Mouse (Mus musculus) heart, postnatal 36 days (tissue): ENCODE measurements around the gene Elavl2. TPM values are rescaled to one million over a fixed set of nuclear protein-coding genes. Genes with fewer than 3 reads are reported as not detected.

Experiments used
- DNase-seq, 2 experiments: peaks; one replicate each; pipeline ENCODE4 v3.0.0; 2021 to 2022
- intact Hi-C: fragments of 180-260 bp; cut with DNase I; formaldehyde crosslinking; loops from one replicate; pipeline ENCODE4 v1.15.1; 2025
- total RNA-seq, 2 experiments: library from RNA; stranded (reverse); gene quantifications; 2 replicates each; pipeline ENCODE4 v1.2.3; 2021

Elavl2 gene
- total RNA-seq: under 1 TPM; 0.11 to 0.56 TPM

DNA sequence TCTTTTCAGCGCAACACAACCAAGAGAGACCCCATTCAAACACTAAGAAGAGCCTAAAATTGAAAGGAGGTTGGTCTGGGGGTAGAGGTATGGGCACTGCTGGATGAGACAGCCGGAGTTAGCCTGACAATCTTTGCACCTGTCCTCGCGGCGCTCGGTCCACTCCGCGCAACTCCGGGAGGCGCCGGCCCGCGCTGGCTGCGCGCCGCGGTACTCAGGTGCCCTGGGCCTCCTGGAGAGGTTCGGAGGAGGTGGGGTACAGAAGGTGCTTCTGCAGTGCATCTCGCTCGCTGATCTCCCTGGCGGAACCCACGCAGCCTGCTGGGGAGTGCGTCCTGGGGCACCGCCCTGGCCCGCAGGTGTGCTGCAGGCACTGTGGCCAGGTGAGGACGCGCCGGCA lies at the start of gene Elavl2:
Elavl2 (minus strand) TSS at position 363 of the 400 bp plus-strand sequence.
- intact Hi-C loops: no loop called here
- no peak for DNase-seq

DNA sequence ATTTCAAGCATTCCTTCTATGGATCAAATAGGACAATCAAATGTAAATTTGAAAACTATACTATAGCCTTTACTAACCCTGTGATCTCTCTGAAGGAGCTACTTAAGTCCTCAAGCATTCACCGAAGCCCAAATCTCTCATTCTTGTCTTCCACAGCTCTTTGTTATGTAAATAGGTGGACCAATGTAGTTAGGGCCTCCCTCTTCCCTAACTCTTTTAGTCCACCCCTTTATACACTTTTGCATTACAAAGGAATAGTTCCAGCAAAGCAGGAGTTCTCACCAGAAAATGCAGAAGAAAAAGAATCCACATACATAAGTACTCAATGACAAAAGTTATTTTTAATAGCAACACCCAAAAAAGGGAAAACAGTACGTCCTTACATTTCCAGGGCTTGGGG lies 47.3 kb upstream of the Elavl2 start:
- intact Hi-C loops: no loop called here

DNA sequence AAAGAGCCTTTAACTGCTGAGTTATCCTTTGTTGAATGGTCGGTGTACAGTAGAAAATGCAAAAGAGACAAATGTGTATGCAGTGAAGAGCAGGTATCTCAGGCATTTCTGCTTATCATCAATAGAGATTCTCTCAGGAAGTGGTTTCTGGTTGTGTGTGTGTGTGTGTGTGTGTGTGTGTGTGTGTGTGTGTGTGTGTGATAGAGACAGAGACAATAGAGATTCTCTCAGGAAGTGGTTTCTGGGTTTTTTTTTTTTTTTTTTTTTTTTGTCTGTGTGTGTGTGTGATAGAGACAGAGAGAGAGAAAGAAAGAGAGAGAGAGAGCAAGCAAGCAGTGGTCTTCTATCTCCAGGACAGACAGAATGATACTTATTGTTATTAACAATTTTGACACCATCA lies 15.0 kb upstream of the Elavl2 start:
- intact Hi-C loops: no loop called here

More for the DNA sequence above, 47.3 kb upstream of the Elavl2 start:
- no peak for DNase-seq

DNA sequence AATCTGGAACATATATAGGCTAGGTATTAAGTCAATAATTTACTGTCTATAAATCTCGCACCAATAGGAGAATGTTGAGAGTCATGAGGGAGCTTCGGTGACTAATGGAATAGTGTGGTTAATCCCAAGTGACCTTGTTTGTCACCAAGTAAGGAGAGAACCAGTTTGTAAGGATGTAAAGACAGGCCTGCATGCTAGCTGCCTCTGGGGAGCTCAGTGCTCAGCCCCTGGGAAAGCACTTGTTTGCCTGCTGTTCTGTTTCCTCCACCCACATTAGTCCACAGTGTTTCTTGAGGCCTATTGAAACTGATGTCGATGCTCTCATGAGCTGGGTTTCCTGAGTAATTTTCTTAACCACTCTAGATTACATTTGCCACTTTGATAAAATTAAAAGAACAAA lies 4.5 kb upstream of the Elavl2 start:
- no peak for DNase-seq

More for the DNA sequence above, 15.0 kb upstream of the Elavl2 start:
- no peak for DNase-seq

DNA sequence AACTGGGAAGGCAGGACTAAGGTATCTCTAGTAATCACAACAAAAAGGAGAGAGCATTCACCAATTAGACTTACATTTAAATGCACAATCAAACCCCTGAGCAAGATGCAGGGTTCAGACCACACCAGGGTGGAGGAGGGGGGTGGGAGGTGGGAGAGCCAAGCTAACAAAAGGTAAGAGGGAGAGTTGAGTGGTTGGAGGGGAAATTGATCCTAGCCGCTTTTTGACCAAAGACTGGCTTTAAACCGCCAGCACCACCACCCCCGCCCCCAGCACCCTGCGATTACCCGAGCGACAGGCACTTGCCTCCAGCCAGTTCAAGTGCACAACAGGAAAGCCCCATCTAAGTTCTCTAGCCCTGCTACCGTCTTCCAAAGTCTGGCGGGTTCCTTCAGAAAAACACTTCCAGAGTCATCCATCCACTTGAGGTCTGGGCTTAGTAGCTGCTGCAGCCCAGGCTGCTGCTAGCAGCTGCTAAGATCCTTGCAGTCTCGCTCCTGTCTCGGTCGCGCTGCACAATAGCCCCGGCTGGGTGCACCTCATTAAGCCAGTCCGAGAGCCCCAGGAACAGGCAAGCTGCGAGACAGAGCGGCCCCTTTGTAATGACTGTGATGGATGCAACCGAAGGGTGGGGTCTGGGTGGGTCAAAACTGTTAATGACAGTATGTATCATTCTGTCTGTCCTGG lies 932 bp downstream of the Elavl2 start:
- intact Hi-C loops: no loop called here

More for the DNA sequence above, 4.5 kb upstream of the Elavl2 start:
- intact Hi-C loops: no loop called here

DNA sequence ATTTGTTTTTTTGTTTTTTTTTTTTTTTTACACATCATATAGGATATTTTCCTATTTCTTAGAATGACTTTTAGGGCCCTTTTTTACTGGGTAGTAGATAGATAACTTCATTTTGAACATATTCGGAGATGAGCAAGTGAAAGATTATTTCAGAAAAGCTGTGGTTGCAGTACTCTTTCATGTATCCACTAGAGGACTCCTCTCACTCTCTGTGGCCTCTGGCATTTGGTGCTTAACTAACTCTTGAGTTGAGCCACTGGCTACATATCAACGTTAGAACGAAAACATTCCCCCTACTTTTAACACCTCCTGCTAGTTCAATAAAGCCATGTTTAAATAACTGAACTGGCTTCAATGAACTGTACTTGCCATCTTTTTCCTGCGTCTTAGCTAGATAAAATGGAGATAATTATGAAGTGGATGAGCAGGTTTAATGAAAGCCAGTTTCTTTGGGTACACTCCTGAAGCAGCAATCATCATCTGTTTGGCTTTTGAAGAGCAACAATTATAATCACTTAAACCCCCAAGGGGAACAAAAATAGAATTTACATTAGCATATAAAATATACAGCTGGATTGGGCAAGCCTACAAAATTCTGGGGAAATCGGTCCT lies 8.5 kb downstream of the Elavl2 start:
- DNase-seq: no peak
- intact Hi-C loops: no loop called here

More for the DNA sequence above, 932 bp downstream of the Elavl2 start:
- no peak for DNase-seq

DNA sequence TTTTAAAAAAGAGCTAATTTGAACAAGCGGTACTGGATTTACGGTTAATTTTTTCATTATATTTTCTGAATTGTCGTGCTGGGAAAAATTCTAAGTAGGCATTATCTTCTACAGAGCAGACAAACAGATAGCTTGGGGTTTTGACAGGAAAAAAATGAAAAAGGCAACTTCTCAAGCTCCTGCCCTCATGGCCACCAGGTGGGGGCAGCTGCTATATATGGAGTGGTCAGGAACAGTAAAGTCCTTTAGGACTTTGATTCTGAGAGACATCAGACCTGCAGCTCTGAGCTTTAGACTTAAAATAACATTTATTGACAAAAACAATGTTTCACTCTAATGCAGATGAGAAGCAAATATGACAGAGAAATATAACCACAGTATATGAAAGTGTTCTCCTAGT lies 12.9 kb downstream of the Elavl2 start:
- intact Hi-C loops: no loop called here
- DNase-seq: no peak

DNA sequence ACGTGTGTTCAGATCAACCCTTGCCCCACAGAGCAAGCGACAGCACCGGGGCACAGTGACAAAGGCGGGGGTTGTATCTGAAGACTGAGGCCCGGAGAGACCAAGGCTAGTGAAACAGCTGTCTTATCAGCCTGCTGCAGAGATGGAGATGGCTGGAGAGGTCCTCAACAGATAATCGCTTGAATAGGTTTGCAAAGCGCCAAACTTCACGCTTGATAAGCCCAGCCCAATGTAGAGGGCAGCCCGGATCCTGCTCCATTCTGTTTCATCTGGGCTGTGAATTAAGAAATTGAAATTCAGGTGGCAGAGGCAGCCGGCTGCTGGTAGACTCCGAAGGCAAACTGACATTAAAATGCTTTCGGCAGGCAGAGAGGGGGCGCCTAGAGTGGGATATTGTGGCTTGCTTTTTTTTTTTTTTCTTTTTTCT lies 19.4 kb downstream of the Elavl2 start:
- intact Hi-C loops: no loop called here
- no peak for DNase-seq

DNA sequence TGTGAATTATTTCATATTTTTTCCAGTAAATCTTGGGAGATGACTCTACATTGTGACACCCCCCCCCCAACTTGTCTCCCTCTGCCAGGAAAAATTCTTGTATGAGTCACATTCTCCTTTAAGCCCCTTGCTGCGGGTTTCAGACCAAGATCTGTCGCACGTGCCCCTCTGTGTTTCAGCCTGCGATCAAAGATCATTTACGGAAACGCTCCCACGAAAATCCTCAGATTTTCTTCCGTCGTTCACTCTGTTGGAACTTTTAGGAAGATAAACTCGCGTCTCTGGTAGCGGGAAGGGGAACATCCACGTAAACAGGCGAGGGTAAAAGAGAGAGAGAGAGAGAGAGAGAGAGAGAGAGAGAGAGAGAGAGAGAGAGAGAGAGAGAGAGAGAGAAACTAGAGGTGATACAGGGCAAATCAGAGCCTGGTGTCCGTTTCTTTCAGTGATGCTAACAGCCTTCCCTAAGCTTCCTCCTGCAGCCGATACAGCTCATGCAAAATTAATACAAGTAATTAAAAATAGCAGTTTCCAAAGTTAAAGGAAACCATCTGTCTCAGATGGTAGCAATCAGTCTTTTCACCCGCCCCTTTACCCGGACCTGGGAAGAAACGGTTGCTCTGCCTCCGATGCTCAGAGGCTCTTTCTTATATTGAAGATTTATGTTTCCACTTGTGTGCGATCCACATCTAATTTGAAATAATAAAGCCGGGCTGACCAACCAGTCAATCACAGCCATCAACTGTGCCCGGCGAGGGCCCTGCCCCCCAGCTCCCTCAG lies 20.1 kb downstream of the Elavl2 start:
- DNase-seq: no peak
- intact Hi-C loops: no loop called here

DNA sequence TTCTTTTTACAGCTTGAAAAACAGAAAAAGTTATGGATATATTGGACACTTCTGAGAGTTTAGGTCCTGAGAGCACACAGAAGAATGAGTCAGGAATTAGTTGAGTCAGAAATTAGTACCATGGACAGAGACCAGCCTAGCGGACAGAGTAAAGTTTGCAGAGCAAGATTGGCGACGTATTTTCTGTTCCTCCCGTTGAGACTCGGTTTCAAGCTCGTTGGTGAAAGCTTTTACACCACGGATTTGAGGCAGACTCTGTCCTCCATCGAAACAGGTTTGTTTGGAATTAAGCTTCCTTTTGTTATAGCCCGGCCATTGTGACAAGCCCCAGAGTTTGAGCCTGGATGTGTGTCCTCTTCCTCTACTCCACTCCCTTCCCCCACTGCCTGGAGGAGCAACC lies 21.0 kb downstream of the Elavl2 start:
- no peak for DNase-seq
- intact Hi-C loops: no loop called here

DNA sequence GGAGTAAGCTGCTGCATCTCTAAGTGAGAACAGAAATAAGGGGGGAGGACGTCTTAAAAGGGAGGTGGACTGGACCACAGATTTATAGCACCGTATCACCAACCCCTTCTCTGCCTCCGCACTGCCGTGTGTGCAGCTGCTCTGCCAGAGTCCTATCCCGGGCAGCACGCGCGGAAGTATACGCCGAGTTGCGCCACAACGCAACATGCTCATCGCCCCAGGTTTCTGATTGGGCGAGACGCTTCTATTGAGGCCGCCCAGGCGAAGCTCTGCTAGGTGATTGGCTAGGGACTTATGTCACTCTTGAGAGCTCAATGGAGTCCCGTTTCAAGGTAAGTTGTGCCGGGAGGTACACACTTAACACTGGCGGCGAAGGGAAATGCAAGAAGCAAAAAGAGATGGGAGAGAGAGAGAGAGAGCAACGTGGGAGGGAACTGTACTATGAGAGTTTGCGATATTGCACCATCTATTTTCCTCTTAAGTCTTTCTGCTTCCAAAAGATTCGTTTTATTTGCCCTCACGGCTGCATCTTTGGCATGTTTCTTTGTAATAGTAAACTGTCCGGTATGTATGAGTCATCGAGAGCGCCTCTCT lies 24.2 kb downstream of the Elavl2 start:
- peak; percentile 64 to 66 for DNase-seq
- intact Hi-C loops: no loop called here

DNA sequence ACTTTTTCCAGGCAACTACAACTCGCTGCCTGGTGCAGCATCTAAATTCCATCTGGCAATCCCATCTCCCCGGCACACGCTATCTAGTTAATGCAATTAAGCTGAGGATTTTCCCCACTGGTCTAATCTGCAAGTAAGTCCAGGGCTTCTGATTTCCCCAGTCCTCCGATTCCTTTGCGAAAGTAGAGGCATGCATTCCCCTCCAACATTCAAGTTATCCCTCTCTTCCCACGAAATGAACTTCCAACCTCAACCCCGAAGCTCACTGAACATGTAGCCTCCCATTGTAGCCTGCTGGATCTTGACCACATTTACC lies 25.3 kb downstream of the Elavl2 start:
- no peak for DNase-seq
- intact Hi-C loops: no loop called here

DNA sequence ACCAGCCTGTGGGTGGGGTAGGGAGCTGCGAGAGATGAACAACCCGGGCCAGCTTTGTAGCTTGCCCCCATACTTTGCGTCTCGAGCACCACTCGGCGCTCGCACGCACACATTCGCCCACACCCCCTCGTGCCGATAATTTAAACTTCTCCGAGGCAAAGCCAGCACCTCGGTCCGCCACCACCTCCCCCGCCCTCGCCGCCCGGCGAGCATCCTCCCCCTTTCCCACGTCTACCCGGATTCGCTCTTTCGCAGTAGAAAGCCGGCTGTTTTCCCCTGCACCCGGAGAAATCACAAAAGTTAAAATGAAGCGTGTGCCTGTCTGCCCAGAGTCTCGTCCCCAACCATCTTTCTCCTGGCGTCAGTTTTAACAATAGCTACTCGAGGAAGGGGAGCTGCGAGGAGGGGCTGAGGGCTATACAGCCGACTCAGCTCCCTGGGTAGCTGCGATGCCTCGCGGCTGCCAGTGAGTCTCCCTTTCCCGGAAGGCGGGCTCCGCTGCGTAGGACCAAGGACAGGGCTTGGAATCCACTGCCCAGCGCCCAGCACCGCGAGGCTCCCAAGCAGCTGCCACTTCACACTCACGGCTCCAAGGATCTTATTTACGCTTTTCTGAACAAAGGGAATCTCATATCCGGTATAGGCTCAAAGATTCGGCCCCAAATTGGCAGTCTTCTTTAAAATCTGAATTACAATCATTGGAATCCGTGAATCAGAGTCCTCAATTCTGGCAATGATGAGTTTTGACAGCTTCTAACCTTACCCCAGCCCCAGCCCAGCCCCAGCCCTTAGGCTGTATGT lies 25.8 kb downstream of the Elavl2 start:
- DNase-seq: peak; percentile 18 to 27
- intact Hi-C loops: no loop called here

DNA sequence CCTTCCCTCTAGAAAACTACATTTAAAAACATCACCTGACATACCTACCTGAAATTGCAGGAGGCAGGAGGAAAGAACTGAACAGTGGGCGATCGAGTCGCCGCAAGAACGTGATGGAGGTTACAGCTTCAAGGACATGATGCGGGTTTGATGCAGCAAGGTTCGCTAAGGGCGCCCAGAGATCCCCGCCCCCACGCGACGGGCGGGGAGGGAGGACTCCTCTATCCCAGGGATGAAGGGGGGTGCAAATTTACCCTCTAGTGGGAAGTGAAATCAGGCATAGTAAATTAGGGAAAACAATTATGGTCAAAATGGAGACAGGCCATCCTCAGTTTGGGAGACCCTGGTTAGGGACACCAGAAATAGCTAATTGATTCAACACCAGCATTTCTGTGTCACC lies 27.7 kb downstream of the Elavl2 start:
- intact Hi-C loops: no loop called here

DNA sequence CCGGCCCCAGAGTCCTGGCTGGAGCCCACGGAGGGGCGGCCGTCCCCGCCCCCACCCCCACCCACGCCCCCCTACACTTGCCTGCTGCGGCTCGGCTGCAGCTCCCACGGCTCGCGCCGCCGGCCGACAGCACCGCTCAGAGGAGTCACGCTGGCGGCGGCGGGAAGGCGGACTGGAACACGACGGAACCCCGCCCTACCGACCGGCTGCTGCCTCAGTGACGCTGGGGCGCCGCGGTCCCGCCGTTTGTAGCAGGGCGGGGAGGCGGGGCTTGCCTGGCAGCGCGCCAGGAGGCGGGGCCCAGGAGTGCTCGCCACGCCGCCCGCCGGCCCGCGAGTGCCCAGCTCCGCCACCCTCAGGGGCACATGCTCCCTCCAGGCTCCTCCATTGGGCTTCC lies 28.8 kb downstream of the Elavl2 start:
- intact Hi-C loops: no loop called here
- peak in 1 of 2 experiments; percentile 10 for DNase-seq

More for the DNA sequence above, 27.7 kb downstream of the Elavl2 start:
- DNase-seq: no peak

DNA sequence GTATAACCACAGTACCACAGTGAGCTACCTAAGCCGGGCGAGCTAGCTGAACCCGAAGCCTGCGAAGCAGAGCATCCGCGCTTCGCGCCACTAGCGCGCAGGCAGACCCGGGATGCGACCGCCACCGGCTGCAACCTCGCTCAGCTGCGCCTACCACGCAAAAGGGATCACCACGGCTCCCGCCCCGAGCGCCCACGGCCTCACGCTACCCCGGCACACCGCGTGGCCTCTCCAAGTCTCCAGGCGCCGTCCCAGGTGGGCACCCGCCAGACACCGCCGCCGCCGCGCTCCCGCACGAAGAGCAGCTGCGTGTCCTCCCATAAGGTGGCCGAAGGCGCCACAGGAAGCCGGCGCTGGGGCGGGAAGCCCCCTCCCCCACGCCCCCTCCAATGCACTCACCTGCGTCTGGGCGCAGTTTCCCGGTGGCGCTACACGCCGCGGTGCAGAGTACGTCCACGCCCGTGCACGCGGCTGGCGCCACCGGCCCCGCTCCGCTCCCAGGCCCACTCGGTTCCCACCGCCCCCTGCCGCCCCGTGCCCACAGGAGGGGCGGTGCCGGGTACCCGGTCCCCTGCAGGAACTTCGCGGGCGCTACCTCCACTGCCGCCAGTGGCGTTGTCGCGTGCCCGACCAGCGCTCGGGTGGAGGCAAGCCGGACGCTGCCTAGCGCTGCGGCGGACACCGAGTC lies 29.3 kb downstream of the Elavl2 start:
- DNase-seq: no peak
- intact Hi-C loops: no loop called here

DNA sequence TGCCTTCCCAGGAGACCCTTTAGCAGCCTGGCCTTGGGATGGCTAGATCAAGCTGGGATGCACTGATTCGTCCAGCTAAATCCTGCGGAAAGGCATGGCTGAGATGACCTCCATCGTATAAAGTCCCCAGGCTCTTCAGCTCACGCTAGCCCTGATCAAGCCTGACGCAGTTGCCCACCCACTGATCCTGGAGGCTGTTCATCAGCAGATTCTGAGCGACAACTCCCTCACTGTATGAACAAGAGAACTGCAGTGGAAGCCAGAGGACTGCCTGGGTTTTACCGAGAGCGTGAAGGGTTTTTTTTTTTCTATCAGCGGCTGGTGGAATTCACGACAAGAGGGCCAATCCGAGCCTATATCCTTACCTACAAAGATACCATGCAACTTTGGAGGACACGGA lies 35.3 kb downstream of the Elavl2 start:
- intact Hi-C loops: no loop called here
- DNase-seq: no peak

DNA sequence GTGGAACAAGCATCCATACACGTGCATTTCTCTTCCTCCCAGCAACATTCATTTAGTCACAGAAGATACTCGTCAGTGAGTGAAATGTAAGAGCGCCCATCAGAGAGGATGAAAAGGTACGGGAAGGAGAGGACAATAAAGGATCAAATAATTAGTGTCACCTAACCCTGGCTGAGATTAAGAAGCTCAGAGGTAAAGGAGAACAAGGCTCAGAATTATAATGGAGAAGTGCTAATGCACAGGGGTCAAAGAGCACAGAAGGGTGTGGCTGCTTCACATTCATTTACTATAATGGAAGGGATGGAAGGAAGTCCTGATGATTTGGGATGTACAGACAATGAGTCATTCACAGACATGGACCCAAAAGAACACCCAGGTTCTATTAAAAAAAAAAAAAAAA lies 36.6 kb downstream of the Elavl2 start:
- intact Hi-C loops: no loop called here
- DNase-seq: no peak

DNA sequence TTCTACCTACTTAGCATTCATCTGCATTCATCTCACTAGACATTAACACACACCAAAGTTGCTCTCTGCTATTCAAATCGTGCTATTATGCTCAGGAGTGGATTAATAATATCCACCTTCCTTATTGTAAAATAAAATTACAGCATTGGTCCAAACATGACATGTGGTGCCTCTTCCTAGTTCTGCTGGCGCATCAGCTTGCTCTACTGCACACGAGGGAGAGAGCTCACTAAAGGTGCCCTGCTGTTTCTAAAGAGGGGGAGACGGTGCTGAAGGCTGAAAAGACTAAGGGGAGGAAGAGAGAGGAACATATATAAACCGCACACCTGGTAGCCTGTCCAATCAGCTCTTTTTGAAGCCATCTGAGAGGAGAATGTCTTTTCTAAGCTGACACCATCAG lies 38.1 kb downstream of the Elavl2 start:
- DNase-seq: no peak
- intact Hi-C loops: no loop called here

DNA sequence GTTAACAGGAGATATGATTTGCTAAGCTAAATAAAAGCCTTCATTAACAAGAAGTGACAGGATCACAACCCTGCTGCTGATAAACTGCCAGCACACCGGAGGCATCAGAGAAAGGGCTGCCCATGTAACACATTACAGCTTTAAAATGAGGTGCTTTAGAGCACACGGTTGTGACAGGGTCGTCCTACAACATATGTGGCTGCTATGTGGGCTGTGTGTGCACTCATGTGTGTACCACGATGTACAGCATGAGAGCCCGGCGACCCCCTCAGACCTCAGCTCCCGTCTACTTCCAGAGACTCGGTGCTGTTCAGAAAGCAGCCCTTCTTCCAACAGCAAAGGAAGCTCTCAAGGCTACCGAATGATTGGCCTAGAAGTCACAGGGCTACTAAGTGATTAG lies 47.4 kb downstream of the Elavl2 start:
- intact Hi-C loops: no loop called here
- DNase-seq: no peak
